Mouse (Mus musculus): ENCODE data around the gene Rbm47.

- TF ChIP-seq CTCF (IDR thresholded peaks at IDR 0.05; ENCODE audit: low read depth, low read length) (no peak), POLR2A (IDR thresholded peaks at IDR 0.05; ENCODE audit: extremely low read depth, insufficient read depth, low read length) (no peak)
These were observed 110.0 kb downstream of the Rbm47 start for GRCm38 (mm10) chr5:66062930-66063220.
